Mouse (Mus musculus): Measurements from ENCODE around the gene Adgrb3.
"Not testable (repeated sequence)": the region's sequence is repeated elsewhere in the genome, so short reads cannot be mapped to it uniquely, and the experiment has no call there.

Gene Adgrb3

GRCm38 (mm10) chr1:25115512-25115911, 714.0 kb downstream of the Adgrb3 start:
- no peak for DNase-seq (ENCODE audit: extremely low spot score)

GRCm38 (mm10) chr1:25107500-25108101, 721.9 kb downstream of the Adgrb3 start:
- DNase-seq (ENCODE audit: extremely low spot score), result no peak

GRCm38 (mm10) chr1:25106679-25107078, 722.8 kb downstream of the Adgrb3 start:
- DNase-seq (ENCODE audit: extremely low spot score), result no peak

GRCm38 (mm10) chr1:25105367-25105766, 724.1 kb downstream of the Adgrb3 start:
- DNase-seq (ENCODE audit: extremely low spot score), result no peak

GRCm38 (mm10) chr1:25088010-25088719, 741.3 kb downstream of the Adgrb3 start:
- no peak for DNase-seq (ENCODE audit: extremely low spot score)

GRCm38 (mm10) chr1:25085616-25086372, 743.7 kb downstream of the Adgrb3 start:
- DNase-seq (ENCODE audit: extremely low spot score), result no peak

GRCm38 (mm10) chr1:25082377-25082776, 747.1 kb downstream of the Adgrb3 start:
- DNase-seq (ENCODE audit: extremely low spot score), result no peak

GRCm38 (mm10) chr1:25081265-25081849, 748.1 kb downstream of the Adgrb3 start:
- DNase-seq (ENCODE audit: extremely low spot score), result no peak

- DNase-seq (ENCODE audit: extremely low spot score), result no peak
Observed at GRCm38 (mm10) chr1:25079395-25079794, 750.1 kb downstream of the Adgrb3 start.

- no peak for DNase-seq (ENCODE audit: extremely low spot score)
Observed at GRCm38 (mm10) chr1:25075952-25076351, 753.6 kb downstream of the Adgrb3 start.

- DNase-seq (ENCODE audit: extremely low spot score), result no peak
Observed at GRCm38 (mm10) chr1:25063964-25064363, 765.5 kb downstream of the Adgrb3 start.

GRCm38 (mm10) chr1:25060935-25061334, 768.6 kb downstream of the Adgrb3 start:
- DNase-seq (ENCODE audit: extremely low spot score), result no peak

GRCm38 (mm10) chr1:25060191-25060590, 769.3 kb downstream of the Adgrb3 start:
- no peak for DNase-seq (ENCODE audit: extremely low spot score)

GRCm38 (mm10) chr1:25057656-25058055, 771.9 kb downstream of the Adgrb3 start:
- DNase-seq (ENCODE audit: extremely low spot score), result no peak

GRCm38 (mm10) chr1:25057212-25057611, 772.3 kb downstream of the Adgrb3 start:
- no peak for DNase-seq (ENCODE audit: extremely low spot score)

- no peak for DNase-seq (ENCODE audit: extremely low spot score)
Observed at GRCm38 (mm10) chr1:25042091-25042490, 787.4 kb downstream of the Adgrb3 start.

GRCm38 (mm10) chr1:25034161-25034560, 795.3 kb downstream of the Adgrb3 start:
- DNase-seq (ENCODE audit: extremely low spot score), result no peak

- peak; percentile 15 for DNase-seq (ENCODE audit: extremely low spot score)
Observed at GRCm38 (mm10) chr1:25033155-25034095, 796.1 kb downstream of the Adgrb3 start.

GRCm38 (mm10) chr1:25023156-25023555, 806.4 kb downstream of the Adgrb3 start:
- no peak for DNase-seq (ENCODE audit: extremely low spot score)

GRCm38 (mm10) chr1:25017851-25018250, 811.7 kb downstream of the Adgrb3 start:
- not testable (repeated sequence) for DNase-seq (ENCODE audit: extremely low spot score)
